Mouse (Mus musculus) lung, embryonic 14.5 days (tissue): ENCODE results near the gene Ddah2. TPM values are rescaled to one million over a fixed set of nuclear protein-coding genes. Genes with fewer than 3 reads are reported as not detected.
A peak's percentile ranks its signal among the peaks of the same experiment; 100 is the strongest.

Source experiments
- ATAC-seq: fragments of 200-750 bp; cut with Nextera tagmentation; 2 replicates; pipeline ENCODE4 v1.8.0; 2017; ENCODE audit warnings: mild to moderate bottlenecking, moderate TSS enrichment, moderate library complexity; ENCODE audit not compliant: insufficient read depth
- DNase-seq: peaks from one replicate; pipeline ENCODE4 v3.0.0-alpha.2; 2015
- H3K27ac ChIP-seq: fragments of 300-500 bp; sonication (generic); 2 replicates; pipeline ENCODE4 v1.5.1; 2014; ENCODE audit warnings: low read depth, mild to moderate bottlenecking, moderate library complexity
- H3K27me3 ChIP-seq: fragments of 300-500 bp; sonication (generic); 2 replicates; pipeline ENCODE4 v1.6.1; 2014; ENCODE audit warnings: low read length, control low read depth; ENCODE audit not compliant: insufficient read depth
- H3K36me3 ChIP-seq: fragments of 300-500 bp; sonication (generic); 2 replicates; pipeline ENCODE4 v1.6.1; 2014; ENCODE audit warnings: control low read depth; ENCODE audit not compliant: insufficient read depth
- H3K4me1 ChIP-seq: fragments of 300-500 bp; sonication (generic); 2 replicates; pipeline ENCODE4 v1.6.1; 2014; ENCODE audit warnings: antibody characterized with exemption, control low read depth; ENCODE audit not compliant: insufficient read depth
- H3K4me2 ChIP-seq: fragments of 300-500 bp; sonication (generic); 2 replicates; pipeline ENCODE4 v1.6.1; 2014; ENCODE audit warnings: mild to moderate bottlenecking
- H3K4me3 ChIP-seq: fragments of 300-500 bp; sonication (generic); 2 replicates; pipeline ENCODE4 v1.5.1; 2014; ENCODE audit warnings: low read depth, low read length
- H3K9ac ChIP-seq: fragments of 300-500 bp; sonication (generic); 2 replicates; pipeline ENCODE4 v1.6.1; 2014
- H3K9me3 ChIP-seq: fragments of 300-500 bp; sonication (generic); 2 replicates; pipeline ENCODE4 v1.6.1; 2016; ENCODE audit warnings: low read depth, low read length, control low read depth
- CTCF ChIP-seq: IDR thresholded peaks from 2 replicates; pipeline ENCODE4 v1.5.1; 2016; ENCODE audit warnings: antibody characterized with exemption, low read depth
- WGBS: fragments of 180-500 bp; shearing (Covaris S2); extraction: QIAGEN DNeasy Blood & Tissue Kit; methylation state at CpG from one replicate; pipeline ENCODE4 v1.1.7; 2014; 5-methylcytosine and 5-hydroxymethylcytosine counted together
- polyA plus RNA-seq: library from polyadenylated mRNA; unstranded; fragments of >200 nt; fragmentation: Nextera tagmentation; extraction: Ambion mirVana; gene quantifications from 2 replicates; pipeline ENCODE4 v1.2.1, GENCODE M21; 2014

Gene Ddah2
- polyA plus RNA-seq, 1 experiment from 2014 or later: 338 TPM

GRCm38 (mm10) chr17:35080710-35081109, 21.9 kb downstream of the Ddah2 start:
- H3K27ac ChIP-seq: no peak overlapping the region
- ATAC-seq (no peak), DNase-seq (no peak)
- H3K9ac ChIP-seq: no peak overlapping the region
- no peak overlapping the region for H3K4me2 ChIP-seq
- H3K4me1 ChIP-seq: 0 out of 2 replicates have a peak, but pooled peaks cover 4% of the 10 kb centered on the region
- H3K4me3 ChIP-seq: no peak overlapping the region
- WGBS: 84% methylated on average over 4 of the region's 4 CpGs
- H3K36me3 ChIP-seq: no peaks in the 10 kb centered on the region
- H3K27me3 ChIP-seq: no peaks in the 10 kb centered on the region
- no peaks in the 10 kb centered on the region for H3K9me3 ChIP-seq
- no peak for TF ChIP-seq CTCF

GRCm38 (mm10) chr17:35082841-35083576, 24.2 kb downstream of the Ddah2 start:
- H3K4me3 ChIP-seq: no peak overlapping the region
- no peaks in the 10 kb centered on the region for H3K27me3 ChIP-seq
- H3K4me1 ChIP-seq: no peaks in the 10 kb centered on the region
- WGBS: 79% methylated on average over 16 of the region's 16 CpGs
- no peaks in the 10 kb centered on the region for H3K9me3 ChIP-seq
- DNase-seq: no peak
- H3K4me2 ChIP-seq: no peak overlapping the region
- H3K27ac ChIP-seq: no peak overlapping the region
- no peak for ATAC-seq
- H3K9ac ChIP-seq: no peak overlapping the region
- no peak for TF ChIP-seq CTCF
- H3K36me3 ChIP-seq: no peaks in the 10 kb centered on the region

GRCm38 (mm10) chr17:35083929-35084497, 25.2 kb downstream of the Ddah2 start:
- Histone ChIP-seq H3K27ac (no peak overlapping the region), H3K4me2 (no peak overlapping the region), H3K36me3 (no peaks in the 10 kb centered on the region), H3K4me1 (no peaks in the 10 kb centered on the region), H3K27me3 (no peaks in the 10 kb centered on the region), H3K9ac (no peak overlapping the region), H3K4me3 (no peak overlapping the region), H3K9me3 (no peaks in the 10 kb centered on the region)
- no peak for TF ChIP-seq CTCF
- ATAC-seq: no peak
- 64% methylated on average over 3 of the region's 3 CpGs for WGBS
- no peak for DNase-seq

- WGBS: 58% methylated on average over 7 of the region's 7 CpGs
Observed at GRCm38 (mm10) chr17:35085208-35085865, 26.5 kb downstream of the Ddah2 start, which contains the start of gene Ly6g6f. Gene Ly6g6f, minus strand, starts transcription at chr17:35085610.

GRCm38 (mm10) chr17:35088151-35088550, 29.3 kb downstream of the Ddah2 start:
- H3K27ac ChIP-seq: no peak overlapping the region
- H3K4me1 ChIP-seq: peaks cover 7% of the 10 kb centered on the region
- no peak overlapping the region for H3K9ac ChIP-seq
- DNase-seq: no peak
- 37% methylated on average over 2 of the region's 2 CpGs for WGBS
- H3K4me3 ChIP-seq: no peak overlapping the region
- H3K4me2 ChIP-seq: no peak overlapping the region
- TF ChIP-seq CTCF: peak; percentile 57
- no peak for ATAC-seq
- no peaks in the 10 kb centered on the region for H3K27me3 ChIP-seq
- H3K36me3 ChIP-seq: peaks cover 16% of the 10 kb centered on the region
- H3K9me3 ChIP-seq: no peaks in the 10 kb centered on the region

More at GRCm38 (mm10) chr17:35085208-35085865, 26.5 kb downstream of the Ddah2 start, which contains the start of gene Ly6g6f:
- Histone ChIP-seq H3K4me3 (no peak within 1 kb of the TSS), H3K9me3 (no peaks in the 10 kb centered on the region), H3K36me3 (no peaks in the 10 kb centered on the region), H3K9ac (no peak within 1 kb of the TSS), H3K27ac (no peak within 1 kb of the TSS), H3K27me3 (no peaks in the 10 kb centered on the region), H3K4me1 (peaks cover 5% of the 10 kb centered on the region), H3K4me2 (no peak within 1 kb of the TSS)
- no peak for TF ChIP-seq CTCF
- DNase-seq (no peak), ATAC-seq (no peak)

GRCm38 (mm10) chr17:35088825-35089644, 30.2 kb downstream of the Ddah2 start, which contains the start of gene Abhd16a:
Gene Abhd16a, plus strand, starts transcription at chr17:35089263.
- Histone ChIP-seq H3K36me3 (peaks cover 23% of the 10 kb centered on the region), H3K4me2 (peak within 1 kb of the TSS; percentile 63), H3K9me3 (no peaks in the 10 kb centered on the region), H3K27me3 (no peaks in the 10 kb centered on the region), H3K4me3 (peak within 1 kb of the TSS; percentile 63), H3K9ac (peak within 1 kb of the TSS; percentile 84), H3K27ac (peak within 1 kb of the TSS; percentile 96), H3K4me1 (peaks cover 7% of the 10 kb centered on the region)
- ATAC-seq: peak; percentile 99
- DNase-seq: peak; percentile 98
- 3% methylated on average over 67 of the region's 67 CpGs for WGBS
- TF ChIP-seq CTCF: peak; percentile 5; the same call in 1 of the 2 replicates
